Mouse (Mus musculus): ENCODE data around the gene Rubcn.
A peak's percentile ranks its signal among the peaks of the same experiment; 100 is the strongest.

The Rubcn gene

DNA sequence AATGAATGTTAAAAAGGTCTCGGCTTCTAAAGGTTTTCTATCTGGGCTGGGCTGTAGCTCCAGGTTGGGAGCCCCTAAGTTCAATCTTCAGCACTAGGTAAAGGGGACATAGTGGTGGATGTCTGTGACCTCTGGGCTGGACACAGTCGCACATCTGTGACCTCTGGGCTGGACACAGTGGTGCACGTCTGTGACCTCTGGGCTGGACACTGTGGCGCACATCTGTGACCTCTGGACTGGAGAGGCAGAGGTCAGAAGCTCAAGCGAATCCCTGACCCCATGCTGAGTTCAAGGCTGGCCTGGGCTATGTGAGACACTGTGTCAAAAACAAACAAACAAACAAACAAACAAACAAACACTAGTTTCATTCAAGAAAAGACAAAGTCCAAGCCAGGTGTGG lies 7.3 kb downstream of the Rubcn start:
- DNase-seq (ENCODE audit: low spot score) = no peak

DNA sequence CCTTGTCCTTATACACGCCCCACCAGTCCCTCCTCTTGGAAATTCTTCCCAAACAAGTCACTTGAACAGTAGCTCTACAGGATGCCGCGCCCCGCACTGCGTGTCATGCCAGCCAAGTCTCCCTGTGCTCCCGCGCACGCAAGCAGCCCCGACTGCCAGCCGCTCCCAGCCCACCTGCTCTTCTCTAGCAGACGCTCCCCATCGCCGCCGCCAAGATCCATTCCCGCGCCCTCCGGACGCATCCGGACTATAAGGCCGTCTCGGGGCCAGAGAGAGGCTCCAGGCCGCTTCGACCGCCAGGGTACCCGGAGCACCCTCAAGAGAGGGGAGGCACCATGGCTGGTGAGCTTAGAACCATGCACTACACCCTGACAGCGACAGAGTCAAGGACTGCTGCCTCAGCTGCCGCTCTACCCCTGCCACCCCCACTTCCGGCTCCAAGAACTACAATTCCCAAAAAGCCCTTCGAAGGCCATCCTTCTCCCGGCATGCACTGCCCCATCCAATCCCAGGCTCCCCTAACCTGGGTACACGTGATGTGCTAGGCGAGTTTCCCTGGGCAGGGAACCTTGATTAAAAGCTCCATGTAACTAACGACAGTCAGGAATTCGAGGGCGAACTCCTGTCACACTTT lies 9.5 kb downstream of the Rubcn start:
- peak; percentile 89 for DNase-seq (ENCODE audit: low spot score)

- DNase-seq (ENCODE audit: low spot score) = no peak
Observed at GRCm38 (mm10) chr16:32866713-32867112, 10.9 kb downstream of the Rubcn start.

DNA sequence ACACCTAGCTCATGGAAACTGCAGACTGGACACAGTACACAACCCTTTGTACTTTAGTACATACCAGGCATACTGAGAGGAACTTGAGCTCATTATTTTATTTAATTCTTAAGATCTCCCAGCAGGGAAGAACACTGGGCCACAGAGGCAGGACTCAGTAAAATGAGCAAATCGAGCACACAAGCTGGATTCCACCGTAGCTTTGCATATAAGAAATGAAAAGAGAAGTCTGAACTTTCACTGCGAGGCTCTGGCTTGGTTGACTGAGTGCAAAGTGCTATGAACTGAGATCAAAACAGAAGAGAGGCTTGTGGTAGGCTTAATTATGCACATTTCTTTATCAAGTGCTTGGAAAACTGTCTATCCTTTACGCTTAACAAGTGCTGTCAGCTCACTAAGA lies 12.2 kb downstream of the Rubcn start:
- no peak for DNase-seq (ENCODE audit: low spot score)

DNA sequence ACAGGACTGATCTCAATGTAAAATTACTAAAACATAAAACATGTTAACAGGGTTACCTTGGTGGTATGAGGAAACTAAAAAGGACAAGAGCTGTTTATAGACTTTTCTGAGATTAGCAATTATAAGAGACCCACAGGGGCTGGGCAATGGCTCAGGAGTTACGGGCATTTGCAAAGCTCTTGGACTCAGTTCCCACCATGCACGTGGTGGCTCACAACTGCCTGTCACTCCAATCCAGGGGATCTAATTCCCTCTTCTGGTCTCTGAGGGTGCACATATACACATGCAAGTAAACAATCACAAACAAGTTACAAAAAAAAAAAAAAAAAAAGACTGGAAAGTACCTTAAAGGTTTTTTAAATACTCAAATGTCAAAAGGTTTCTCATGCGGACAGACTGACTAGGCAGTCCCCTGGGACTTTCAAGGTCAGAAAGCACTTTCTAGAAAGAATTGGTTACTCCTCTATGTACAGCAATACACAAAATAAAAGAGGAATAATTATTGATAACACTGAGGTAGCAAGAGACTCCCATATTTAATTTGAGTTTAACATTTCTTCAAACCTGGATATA lies 15.7 kb downstream of the Rubcn start:
- no peak for DNase-seq (ENCODE audit: low spot score)

GRCm38 (mm10) chr16:32858771-32859636 lies 18.6 kb downstream of the Rubcn start:
- DNase-seq (ENCODE audit: low spot score) = peak; percentile 79

GRCm38 (mm10) chr16:32858356-32858755 lies 19.2 kb downstream of the Rubcn start:
- DNase-seq (ENCODE audit: low spot score) = no peak

DNA sequence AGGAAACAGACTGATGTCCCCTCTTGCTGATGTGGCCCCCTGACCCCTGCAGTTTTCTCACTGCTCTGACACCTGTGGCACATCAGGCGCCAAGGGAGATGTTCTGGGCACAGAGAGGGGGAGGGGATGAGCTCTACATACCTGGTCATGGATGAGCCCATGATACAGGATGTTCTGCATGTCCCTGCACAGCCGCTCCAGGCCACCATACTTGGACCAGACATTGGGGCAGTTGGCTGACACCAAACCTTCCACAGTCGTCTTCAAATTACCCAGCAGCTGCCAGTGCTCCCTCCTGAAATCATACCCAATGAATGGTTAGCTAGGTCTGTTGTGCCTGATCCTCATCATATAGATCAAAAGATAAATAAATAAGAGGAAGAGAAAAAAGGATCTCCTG lies 20.8 kb downstream of the Rubcn start:
- DNase-seq (ENCODE audit: low spot score) = no peak

GRCm38 (mm10) chr16:32854050-32854571 lies 23.5 kb downstream of the Rubcn start:
- no peak for DNase-seq (ENCODE audit: low spot score)

DNA sequence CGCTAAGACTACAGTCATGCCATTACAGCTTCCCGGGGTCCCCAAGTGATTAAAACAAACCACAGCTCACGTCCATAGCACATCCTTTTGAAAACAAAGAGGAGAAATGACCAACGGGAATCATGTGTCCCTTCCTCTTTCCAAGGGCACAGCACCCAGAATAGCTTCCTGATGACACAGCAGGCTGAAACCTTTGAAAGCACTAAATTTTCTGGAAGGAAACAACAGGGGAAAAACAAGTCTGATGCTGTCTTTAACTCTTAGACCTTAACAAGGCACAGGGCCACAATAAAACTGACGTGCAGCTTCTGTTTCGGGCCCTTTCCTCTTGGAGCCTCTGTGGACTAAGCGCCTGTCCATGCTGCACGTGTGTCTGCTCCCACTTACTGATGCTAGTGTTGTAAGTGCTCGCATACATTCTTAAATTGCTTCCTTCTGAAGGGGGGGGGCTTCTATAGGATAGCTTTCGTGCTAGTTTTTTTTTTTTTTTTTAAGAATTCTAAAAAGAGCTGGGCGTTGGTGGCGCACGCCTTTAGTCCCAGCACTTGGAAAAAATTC lies 24.0 kb downstream of the Rubcn start:
- no peak for DNase-seq (ENCODE audit: low spot score)

DNA sequence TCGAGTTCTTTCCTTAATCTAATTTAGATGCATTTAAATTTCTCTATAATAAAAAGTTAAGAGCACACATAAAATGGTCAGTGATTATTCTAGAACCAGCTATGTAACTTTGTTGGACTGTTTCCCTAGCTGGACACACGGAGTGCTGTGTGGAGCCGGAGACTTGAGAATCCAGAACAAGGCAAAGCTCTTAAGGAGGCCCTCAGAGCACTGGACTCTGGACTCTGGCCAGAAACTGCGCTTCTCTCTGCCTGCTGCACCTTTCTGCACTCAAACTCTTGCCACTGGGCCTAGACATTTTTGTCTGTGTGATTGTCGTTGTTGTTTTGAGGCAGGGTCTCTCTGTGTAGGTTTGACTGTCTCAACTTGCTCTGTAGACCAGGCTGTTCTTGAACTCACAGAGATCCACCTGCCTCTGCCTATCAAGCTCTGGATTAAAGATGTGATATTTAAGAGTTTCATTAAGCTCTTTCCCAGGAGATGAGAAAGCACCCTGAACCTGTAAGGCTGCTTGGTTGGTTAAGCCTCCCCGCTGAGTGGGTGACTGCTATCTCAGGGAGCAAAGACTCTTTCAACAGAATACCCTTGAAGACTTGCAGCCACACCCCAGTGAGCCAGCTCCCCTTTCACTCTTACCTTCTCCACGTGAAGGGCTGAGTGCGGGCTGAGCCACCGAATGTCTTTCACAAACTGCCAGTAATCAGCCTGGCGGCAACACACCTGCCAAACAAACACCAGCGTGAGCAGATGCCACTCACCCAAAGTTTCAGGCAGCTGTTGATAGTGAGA lies 28.3 kb downstream of the Rubcn start:
- no peak for DNase-seq (ENCODE audit: low spot score)

DNA sequence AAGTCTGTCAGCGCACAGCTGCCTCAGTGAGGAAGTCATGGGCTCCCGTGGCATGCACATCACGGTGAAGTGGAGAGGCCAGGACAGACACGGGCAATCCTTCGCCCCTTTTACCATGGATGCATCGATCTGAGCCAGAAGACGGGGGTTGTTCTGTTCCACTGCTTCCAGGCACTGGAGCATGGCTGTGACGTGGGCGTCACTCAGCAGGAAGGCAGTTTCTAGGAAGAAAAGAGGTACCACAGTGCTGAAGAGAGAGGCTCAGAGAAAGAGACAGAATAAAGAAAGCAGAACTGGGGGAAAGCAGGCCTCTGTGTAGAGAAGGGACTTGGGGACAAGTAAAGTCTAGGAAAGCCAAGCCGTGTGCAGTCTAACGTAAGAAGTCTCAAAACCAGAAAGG lies 30.5 kb downstream of the Rubcn start:
- DNase-seq (ENCODE audit: low spot score) = no peak

- DNase-seq (ENCODE audit: low spot score) = no peak
Observed at GRCm38 (mm10) chr16:32831501-32831900, 46.1 kb downstream of the Rubcn start.

GRCm38 (mm10) chr16:32829104-32829503 lies 48.5 kb downstream of the Rubcn start:
- no peak for DNase-seq (ENCODE audit: low spot score)

GRCm38 (mm10) chr16:32826521-32826920 lies 51.0 kb downstream of the Rubcn start:
- DNase-seq (ENCODE audit: low spot score) = no peak

GRCm38 (mm10) chr16:32825380-32825779 lies 52.2 kb downstream of the Rubcn start:
- DNase-seq (ENCODE audit: low spot score) = no peak

DNA sequence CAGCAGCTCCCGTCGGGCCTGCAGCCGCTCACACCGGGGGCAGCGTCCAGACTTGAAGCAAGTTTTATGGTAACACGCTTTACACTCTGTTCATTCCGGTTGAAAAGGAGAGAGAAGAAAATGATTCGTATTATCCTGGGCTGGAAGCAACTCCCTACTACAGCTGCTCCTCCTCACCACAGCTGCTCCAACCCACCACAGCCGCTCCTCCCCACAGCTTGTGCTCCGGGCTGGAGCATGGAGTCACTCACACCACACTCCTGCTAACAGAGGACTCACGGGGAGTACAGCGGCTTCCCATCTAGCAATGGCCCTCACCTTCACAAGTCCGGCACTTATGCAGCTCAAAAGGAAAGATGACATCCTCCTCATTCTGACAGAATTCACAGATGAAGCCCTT lies 53.5 kb downstream of the Rubcn start:
- DNase-seq (ENCODE audit: low spot score) = no peak

DNA sequence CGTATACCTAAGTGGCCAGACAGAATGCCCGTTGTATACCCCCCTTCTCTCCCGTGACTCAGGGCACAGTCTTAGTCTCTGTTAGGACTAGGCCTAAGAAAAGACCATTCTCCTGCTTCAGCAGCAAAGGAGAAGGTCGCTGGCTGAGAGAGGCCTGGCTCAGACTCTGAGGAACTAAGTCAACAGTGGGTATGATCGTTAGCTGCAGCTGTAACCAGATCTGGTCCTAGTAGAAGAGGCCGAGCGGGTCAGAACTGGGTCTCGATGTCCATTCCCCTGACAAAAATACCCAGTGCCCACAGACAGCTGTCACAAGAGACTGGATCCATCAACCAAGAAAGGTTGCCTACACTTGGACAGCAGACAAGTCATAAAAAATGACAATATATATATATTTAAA lies 54.1 kb downstream of the Rubcn start:
- DNase-seq (ENCODE audit: low spot score) = no peak

- no peak for DNase-seq (ENCODE audit: low spot score)
Observed at GRCm38 (mm10) chr16:32822881-32823280, 54.7 kb downstream of the Rubcn start.

GRCm38 (mm10) chr16:32822450-32822827 lies 55.1 kb downstream of the Rubcn start:
- DNase-seq (ENCODE audit: low spot score) = no peak

GRCm38 (mm10) chr16:32821772-32822449 lies 55.7 kb downstream of the Rubcn start:
- DNase-seq (ENCODE audit: low spot score) = peak; percentile 70

Data from urinary bladder, postnatal 14 days (tissue).